Mouse (Mus musculus) liver, postnatal 0 days (tissue): ENCODE data around the gene Hibch.

Source experiments
- CTCF ChIP-seq: sonication (generic); IDR thresholded peaks from 2 replicates; pipeline ENCODE4 v1.5.1; 2016; ENCODE audit warnings: antibody characterized with exemption, low read depth
- EP300 ChIP-seq: IDR thresholded peaks from 2 replicates; pipeline ENCODE4 v1.6.1; 2016; ENCODE audit warnings: antibody characterized with exemption, low read depth, mild to moderate bottlenecking

GRCm38 (mm10) chr1:52805041-52805440 is 39.7 kb upstream of the Hibch start:
- TF ChIP-seq CTCF (no peak), EP300 (no peak)
